Mouse (Mus musculus) lung, postnatal 0 days (tissue): ENCODE measurements around the gene Kidins220.

Experiments
- CTCF ChIP-seq: IDR thresholded peaks from 2 replicates; pipeline ENCODE4 v1.5.1; 2016; ENCODE audit warnings: antibody characterized with exemption, mild to moderate bottlenecking
- EP300 ChIP-seq: IDR thresholded peaks from 2 replicates; pipeline ENCODE4 v1.6.1; 2016; ENCODE audit warnings: antibody characterized with exemption, mild to moderate bottlenecking, control low read depth

GRCm38 (mm10) chr12:25037681-25038472 is 63.2 kb downstream of the Kidins220 start:
- no peak for TF ChIP-seq CTCF
- no peak for TF ChIP-seq EP300
